Mouse (Mus musculus): Measurements from ENCODE around the gene Plekhh3. TPM values are rescaled to one million over a fixed set of nuclear protein-coding genes. Genes with fewer than 3 reads are reported as not detected.
A peak's percentile ranks its signal among the peaks of the same experiment; 100 is the strongest.

Plekhh3 gene
- total and polyA plus RNA-seq, 2 experiments from 2014 or later = 5.3 to 10.2 TPM

- DNase-seq (no peak), ATAC-seq (no peak)
- Histone ChIP-seq H3K27ac (ENCODE audit: low read depth, low read length) (no peak overlapping the region), H3K4me2 (ENCODE audit: low read depth) (no peak overlapping the region), H3K9ac (no peak overlapping the region), H3K4me3 (ENCODE audit: low read depth, low read length) (no peak overlapping the region), H3K4me1 (ENCODE audit: insufficient read depth) (no peaks in the 10 kb centered on the region), H3K9me3 (ENCODE audit: low read length) (no peaks in the 10 kb centered on the region), H3K27me3 (ENCODE audit: insufficient read depth, low read length) (no peaks in the 10 kb centered on the region), H3K36me3 (ENCODE audit: insufficient read depth) (no peaks in the 10 kb centered on the region; the same call in 1 of the 2 replicates)
- WGBS = 78% methylated on average over 27 of the region's 27 CpGs
- TF ChIP-seq CTCF (IDR thresholded peaks at IDR 0.05; ENCODE audit: low read depth) = no peak
These were observed 15.5 kb upstream of the Plekhh3 start for GRCm38 (mm10) chr11:101186526-101187247.

DNA sequence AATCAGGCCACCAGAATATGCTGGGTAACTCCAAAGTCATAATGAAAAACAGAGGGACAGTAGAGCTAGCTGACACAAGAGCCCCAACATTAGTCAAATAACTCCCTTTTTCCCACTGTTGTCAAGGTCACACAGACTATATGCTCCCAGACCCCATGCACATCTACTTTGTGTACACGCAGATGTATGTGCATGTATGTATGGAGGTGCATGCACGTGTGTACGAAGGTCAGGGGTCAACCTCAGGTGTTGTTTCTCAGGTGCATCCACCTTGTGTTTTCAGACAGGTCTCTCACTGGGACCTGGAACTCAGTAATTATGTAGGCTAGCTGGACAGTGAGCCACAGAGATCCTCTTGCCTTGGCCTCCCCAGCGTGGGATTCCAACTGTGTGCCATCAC is 14.3 kb upstream of the Plekhh3 start:
- Histone ChIP-seq H3K4me3 (ENCODE audit: low read depth, low read length) (no peak overlapping the region), H3K27me3 (ENCODE audit: insufficient read depth, low read length) (no peaks in the 10 kb centered on the region), H3K9me3 (ENCODE audit: low read length) (no peaks in the 10 kb centered on the region), H3K4me2 (ENCODE audit: low read depth) (no peak overlapping the region), H3K36me3 (ENCODE audit: insufficient read depth) (no peaks in the 10 kb centered on the region; the same call in 1 of the 2 replicates), H3K9ac (no peak overlapping the region), H3K27ac (ENCODE audit: low read depth, low read length) (no peak overlapping the region), H3K4me1 (ENCODE audit: insufficient read depth) (no peaks in the 10 kb centered on the region)
- no peak for DNase-seq
- no peak for ATAC-seq
- no peak for TF ChIP-seq CTCF (IDR thresholded peaks at IDR 0.05; ENCODE audit: low read depth)
- WGBS = 94% methylated on average over 4 of the region's 4 CpGs

DNA sequence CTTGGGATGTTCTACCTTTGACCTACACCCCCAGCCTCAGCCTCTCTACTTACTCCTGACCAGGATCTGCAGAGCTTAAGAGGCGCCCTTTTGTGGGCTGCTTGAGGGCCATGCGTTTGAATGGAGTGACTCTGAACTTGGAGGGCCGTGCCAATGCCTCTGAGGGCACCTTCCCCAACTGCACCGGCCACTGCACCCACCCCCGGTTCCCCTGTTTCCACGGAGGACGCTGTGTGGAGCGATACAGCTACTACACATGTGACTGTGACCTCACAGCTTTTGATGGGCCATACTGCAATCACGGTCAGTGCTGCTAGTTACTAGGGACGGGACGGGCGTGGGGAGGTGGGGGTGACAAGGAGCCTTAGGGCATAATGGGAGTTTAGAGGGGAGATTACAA is 13.8 kb upstream of the Plekhh3 start:
- Histone ChIP-seq H3K27me3 (ENCODE audit: insufficient read depth, low read length) (no peaks in the 10 kb centered on the region), H3K9ac (no peak overlapping the region), H3K9me3 (ENCODE audit: low read length) (no peaks in the 10 kb centered on the region), H3K4me2 (ENCODE audit: low read depth) (no peak overlapping the region), H3K4me1 (ENCODE audit: insufficient read depth) (no peaks in the 10 kb centered on the region), H3K27ac (ENCODE audit: low read depth, low read length) (no peak overlapping the region), H3K36me3 (ENCODE audit: insufficient read depth) (no peaks in the 10 kb centered on the region; the same call in 1 of the 2 replicates), H3K4me3 (ENCODE audit: low read depth, low read length) (no peak overlapping the region)
- DNase-seq = no peak
- no peak for ATAC-seq
- no peak for TF ChIP-seq CTCF (IDR thresholded peaks at IDR 0.05; ENCODE audit: low read depth)
- WGBS = 88% methylated on average over 12 of the region's 12 CpGs

GRCm38 (mm10) chr11:101182771-101183517 is 11.8 kb upstream of the Plekhh3 start:
- DNase-seq (no peak), ATAC-seq (no peak)
- Histone ChIP-seq H3K4me1 (ENCODE audit: insufficient read depth) (no peaks in the 10 kb centered on the region), H3K4me2 (ENCODE audit: low read depth) (no peak overlapping the region), H3K9ac (no peak overlapping the region), H3K4me3 (ENCODE audit: low read depth, low read length) (no peak overlapping the region), H3K36me3 (ENCODE audit: insufficient read depth) (no peaks in the 10 kb centered on the region; the same call in 1 of the 2 replicates), H3K9me3 (ENCODE audit: low read length) (no peaks in the 10 kb centered on the region), H3K27ac (ENCODE audit: low read depth, low read length) (no peak overlapping the region), H3K27me3 (ENCODE audit: insufficient read depth, low read length) (peaks cover 2% of the 10 kb centered on the region)
- no peak for TF ChIP-seq CTCF (IDR thresholded peaks at IDR 0.05; ENCODE audit: low read depth)
- 81% methylated on average over 14 of the region's 14 CpGs for WGBS

- Histone ChIP-seq H3K27ac (ENCODE audit: low read depth, low read length) (no peak overlapping the region), H3K9me3 (ENCODE audit: low read length) (no peaks in the 10 kb centered on the region), H3K4me3 (ENCODE audit: low read depth, low read length) (no peak overlapping the region), H3K9ac (no peak overlapping the region), H3K36me3 (ENCODE audit: insufficient read depth) (no peaks in the 10 kb centered on the region; the same call in 1 of the 2 replicates), H3K27me3 (ENCODE audit: insufficient read depth, low read length) (peaks cover 12% of the 10 kb centered on the region), H3K4me2 (ENCODE audit: low read depth) (no peak overlapping the region), H3K4me1 (ENCODE audit: insufficient read depth) (no peaks in the 10 kb centered on the region)
- WGBS = 93% methylated on average over 11 of the region's 11 CpGs
- no peak for TF ChIP-seq CTCF (IDR thresholded peaks at IDR 0.05; ENCODE audit: low read depth)
- DNase-seq = no peak
- ATAC-seq = no peak
These were observed 10.8 kb upstream of the Plekhh3 start for GRCm38 (mm10) chr11:101181961-101182360.

GRCm38 (mm10) chr11:101180846-101181740 is 9.9 kb upstream of the Plekhh3 start:
- H3K36me3 ChIP-seq (ENCODE audit: insufficient read depth) = no peaks in the 10 kb centered on the region
- H3K27ac ChIP-seq (ENCODE audit: low read depth, low read length) = no peak overlapping the region
- H3K9ac ChIP-seq = no peak overlapping the region
- ATAC-seq (peak; percentile 58; the same call in 1 of the 2 replicates), DNase-seq (peak; percentile 81)
- H3K4me2 ChIP-seq (ENCODE audit: low read depth) = no peak overlapping the region
- WGBS = 42% methylated on average over 10 of the region's 10 CpGs
- TF ChIP-seq CTCF (IDR thresholded peaks at IDR 0.05; ENCODE audit: low read depth) = peak; percentile 87
- no peak overlapping the region for H3K4me3 ChIP-seq (ENCODE audit: low read depth, low read length)
- H3K27me3 ChIP-seq (ENCODE audit: insufficient read depth, low read length) = peaks cover 17% of the 10 kb centered on the region
- H3K4me1 ChIP-seq (ENCODE audit: insufficient read depth) = no peaks in the 10 kb centered on the region
- H3K9me3 ChIP-seq (ENCODE audit: low read length) = no peaks in the 10 kb centered on the region
